Mouse (Mus musculus): ENCODE measurements at regions not wholly inside any gene's neighbourhood (a gene's known extent, or its start where the extent isn't known, plus 50 kb on each side); places are given as distances from the start of the nearest gene placed in this dataset.

GRCm38 (mm10) chr6:147832521-147832920 is 214.5 kb upstream of the Far2 start:
- TF ChIP-seq CTCF (conservative IDR thresholded peaks at IDR 0.05; ENCODE audit: low read length) (no peak), NANOG (IDR thresholded peaks at IDR 0.05; ENCODE audit: borderline replicate concordance, low read length) (no peak), POU5F1 (IDR thresholded peaks at IDR 0.05; ENCODE audit: borderline replicate concordance, low read length) (no peak)
